Mouse (Mus musculus) intestine, embryonic 16.5 days (tissue): ENCODE data around the gene H2-DMa. TPM values are rescaled to one million over a fixed set of nuclear protein-coding genes. Genes with fewer than 3 reads are reported as not detected.
A peak's percentile ranks its signal among the peaks of the same experiment; 100 is the strongest.

Experiments used
- ATAC-seq: fragments of 200-750 bp; cut with Nextera tagmentation; 2 replicates; pipeline ENCODE4 v1.8.0; 2017; ENCODE audit warnings: moderate TSS enrichment, moderate library complexity
- H3K27ac ChIP-seq: fragments of 300-500 bp; sonication (generic); 2 replicates; pipeline ENCODE4 v1.5.1; 2014; ENCODE audit warnings: mild to moderate bottlenecking, low read length
- H3K27me3 ChIP-seq: fragments of 300-500 bp; sonication (generic); replicated peaks from 2 replicates; pipeline ENCODE4 v1.6.1; 2014; ENCODE audit warnings: low read length, control low read depth, mixed read lengths; ENCODE audit not compliant: control insufficient read depth, insufficient read depth
- H3K36me3 ChIP-seq: fragments of 300-500 bp; sonication (generic); 2 replicates; pipeline ENCODE4 v1.6.1; 2014; ENCODE audit warnings: low read length, control low read depth; ENCODE audit not compliant: control insufficient read depth, insufficient read depth
- H3K4me1 ChIP-seq: fragments of 300-500 bp; sonication (generic); 2 replicates; pipeline ENCODE4 v1.6.1; 2014; ENCODE audit warnings: low read length, control low read depth, mixed read lengths; ENCODE audit not compliant: control insufficient read depth, insufficient read depth
- H3K4me2 ChIP-seq: fragments of 300-500 bp; sonication (generic); 2 replicates; pipeline ENCODE4 v1.6.1; 2014; ENCODE audit warnings: low read depth, low read length, control low read depth
- H3K4me3 ChIP-seq: fragments of 300-500 bp; sonication (generic); 2 replicates; pipeline ENCODE4 v1.5.1; 2014; ENCODE audit warnings: mild to moderate bottlenecking, low read length
- H3K9ac ChIP-seq: fragments of 300-500 bp; sonication (generic); 2 replicates; pipeline ENCODE4 v1.6.1; 2014; ENCODE audit warnings: low read depth, low read length
- H3K9me3 ChIP-seq: fragments of 300-500 bp; sonication (generic); 2 replicates; pipeline ENCODE4 v1.6.1; 2016; ENCODE audit warnings: low read length, control low read depth; ENCODE audit not compliant: control insufficient read depth
- WGBS: fragments of 180-500 bp; shearing (Covaris S2); extraction: QIAGEN DNeasy Blood & Tissue Kit; methylation state at CpG from one replicate; pipeline ENCODE4 v1.1.7; 2014; 5-methylcytosine and 5-hydroxymethylcytosine counted together
- polyA plus RNA-seq: library from polyadenylated mRNA; unstranded; fragments of >200 nt; fragmentation: Nextera tagmentation; extraction: Ambion mirVana; gene quantifications from 2 replicates; pipeline ENCODE4 v1.2.1, GENCODE M21; 2015

H2-DMa gene
- polyA plus RNA-seq, 1 experiment from 2014 or later, result 13.4 TPM

DNA sequence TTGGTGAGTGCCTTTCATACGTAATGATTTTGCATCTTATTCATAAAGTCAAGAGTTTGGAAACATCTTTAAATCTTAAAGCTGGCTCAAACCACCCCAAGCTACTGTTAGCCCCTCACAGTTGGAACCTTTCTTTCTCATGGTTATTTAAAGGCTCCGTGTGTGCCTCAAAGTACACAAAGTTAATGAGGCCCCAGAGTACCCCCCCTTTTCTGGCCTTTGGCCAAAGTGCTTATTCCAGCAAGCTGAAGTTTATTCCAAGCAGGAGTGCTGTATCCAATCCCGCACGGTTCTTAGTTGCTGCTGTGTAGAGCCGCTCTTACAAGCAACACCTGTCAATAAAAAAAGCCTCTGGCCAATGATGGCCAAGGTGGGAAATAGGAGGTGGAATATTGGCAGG, 19.8 kb upstream of the H2-DMa start:
- Histone ChIP-seq H3K4me3 (no peak overlapping the region), H3K9me3 (no peaks in the 10 kb centered on the region), H3K27me3 (no peaks in the 10 kb centered on the region), H3K27ac (no peak overlapping the region), H3K36me3 (no peaks in the 10 kb centered on the region), H3K4me1 (peaks cover 4% of the 10 kb centered on the region; the same call in 1 of the 2 replicates), H3K4me2 (no peak overlapping the region), H3K9ac (no peak overlapping the region)
- 37% methylated on average over 5 of the region's 5 CpGs for WGBS
- no peak for ATAC-seq

DNA sequence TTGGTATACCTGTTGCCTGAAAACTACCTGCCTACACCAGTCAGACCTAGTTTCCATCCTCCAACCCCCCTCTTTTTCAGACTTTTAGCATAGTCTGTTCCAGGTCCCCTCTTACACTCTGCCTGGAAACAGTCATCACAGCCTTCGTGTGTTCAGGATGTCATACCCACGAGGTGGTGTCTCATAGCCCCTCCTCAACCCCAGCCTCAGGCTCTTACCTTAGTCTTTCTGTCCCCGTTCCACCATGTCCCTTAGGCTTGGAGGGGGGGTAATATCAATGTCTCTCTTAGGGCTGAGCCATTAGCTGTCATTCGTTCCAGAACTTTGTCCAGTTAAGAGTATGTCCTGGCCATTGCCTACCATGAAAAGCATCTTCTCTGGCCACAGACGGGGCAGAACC, 18.2 kb upstream of the H2-DMa start:
- no peak overlapping the region for H3K4me3 ChIP-seq
- no peaks in the 10 kb centered on the region for H3K36me3 ChIP-seq
- WGBS, result 26% methylated on average over 5 of the region's 5 CpGs
- H3K4me1 ChIP-seq, result peaks cover 4% of the 10 kb centered on the region; the same call in 1 of the 2 replicates
- ATAC-seq, result no peak
- H3K27ac ChIP-seq, result no peak overlapping the region
- H3K4me2 ChIP-seq, result no peak overlapping the region
- H3K27me3 ChIP-seq, result no peaks in the 10 kb centered on the region
- no peaks in the 10 kb centered on the region for H3K9me3 ChIP-seq
- H3K9ac ChIP-seq, result no peak overlapping the region

DNA sequence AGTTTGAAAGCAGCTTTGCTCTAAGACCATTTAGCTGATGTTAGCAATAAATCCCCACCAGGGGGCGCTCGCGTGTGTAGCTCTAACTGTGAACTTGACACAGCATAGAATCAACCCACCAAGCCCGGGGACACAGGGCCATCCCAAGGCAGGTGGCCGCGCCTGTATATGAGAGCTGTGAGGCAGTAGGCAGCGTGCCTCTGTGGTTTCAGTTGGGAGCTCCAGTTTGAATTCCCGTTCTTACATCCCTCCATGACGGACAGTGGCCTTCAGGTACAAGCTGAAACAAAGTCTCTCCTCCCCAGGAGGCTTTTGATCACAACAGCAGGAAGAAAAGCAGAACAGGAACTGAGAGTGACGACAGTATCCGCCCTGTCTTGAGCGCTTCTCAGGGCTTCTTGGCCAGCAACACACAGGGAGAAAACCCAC, 17.7 kb upstream of the H2-DMa start:
- peaks cover 4% of the 10 kb centered on the region; the same call in 1 of the 2 replicates for H3K4me1 ChIP-seq
- H3K27me3 ChIP-seq, result no peaks in the 10 kb centered on the region
- no peaks in the 10 kb centered on the region for H3K36me3 ChIP-seq
- no peak overlapping the region for H3K27ac ChIP-seq
- H3K4me2 ChIP-seq, result peak overlapping the region; percentile 43
- H3K9ac ChIP-seq, result peak overlapping the region; percentile 41; the same call in 1 of the 2 replicates
- ATAC-seq, result peak; percentile 81
- 9% methylated on average over 12 of the region's 12 CpGs for WGBS
- H3K9me3 ChIP-seq, result no peaks in the 10 kb centered on the region
- H3K4me3 ChIP-seq, result 0 out of 2 replicates have a peak overlapping the region, but pooled peaks have one; percentile 10

DNA sequence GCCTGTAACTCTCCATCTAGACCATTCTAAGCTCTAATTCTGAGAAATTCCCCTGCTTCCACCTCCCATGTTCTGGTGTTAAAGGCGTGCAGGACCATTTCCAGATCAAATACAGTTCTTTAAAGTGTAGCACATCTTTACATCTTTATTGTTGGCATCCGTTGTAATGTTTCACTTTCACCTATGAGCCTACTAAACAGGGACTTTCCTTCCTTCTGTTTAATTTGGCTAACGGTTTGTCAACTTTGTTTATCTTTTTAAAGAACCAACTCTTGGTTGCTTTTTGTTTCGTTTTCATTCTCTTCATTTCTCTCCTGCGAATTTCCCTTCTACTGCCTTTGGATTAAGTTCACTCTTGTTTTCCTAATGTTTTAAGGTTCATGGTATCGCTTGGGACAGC, 16.5 kb upstream of the H2-DMa start:
- no peaks in the 10 kb centered on the region for H3K9me3 ChIP-seq
- 65% methylated on average over 6 of the region's 6 CpGs for WGBS
- H3K4me3 ChIP-seq, result no peak overlapping the region
- no peaks in the 10 kb centered on the region for H3K27me3 ChIP-seq
- H3K36me3 ChIP-seq, result no peaks in the 10 kb centered on the region
- no peak overlapping the region for H3K9ac ChIP-seq
- no peak for ATAC-seq
- H3K27ac ChIP-seq, result no peak overlapping the region
- H3K4me2 ChIP-seq, result no peak overlapping the region
- H3K4me1 ChIP-seq, result peaks cover 4% of the 10 kb centered on the region; the same call in 1 of the 2 replicates

DNA sequence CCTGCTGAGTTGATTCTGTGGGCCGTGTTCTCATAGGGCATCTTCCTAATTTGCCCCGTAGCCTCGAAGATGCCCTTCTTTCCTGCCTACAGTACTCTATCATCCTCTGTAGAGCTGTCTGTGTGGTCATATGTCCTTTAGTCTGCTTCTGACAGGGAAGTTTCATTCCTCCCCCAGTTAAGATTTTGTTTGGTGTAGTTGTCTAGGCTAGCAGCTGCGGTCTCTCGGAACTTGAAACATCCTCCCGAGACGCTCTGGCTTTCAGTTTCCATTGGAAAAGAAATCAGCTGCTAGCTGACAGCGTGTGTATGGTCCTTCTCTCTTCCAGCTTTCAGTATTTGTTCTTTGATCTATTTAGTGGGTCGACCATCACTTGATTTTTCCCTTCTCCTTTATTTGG, 14.5 kb upstream of the H2-DMa start:
- ATAC-seq, result no peak

DNA sequence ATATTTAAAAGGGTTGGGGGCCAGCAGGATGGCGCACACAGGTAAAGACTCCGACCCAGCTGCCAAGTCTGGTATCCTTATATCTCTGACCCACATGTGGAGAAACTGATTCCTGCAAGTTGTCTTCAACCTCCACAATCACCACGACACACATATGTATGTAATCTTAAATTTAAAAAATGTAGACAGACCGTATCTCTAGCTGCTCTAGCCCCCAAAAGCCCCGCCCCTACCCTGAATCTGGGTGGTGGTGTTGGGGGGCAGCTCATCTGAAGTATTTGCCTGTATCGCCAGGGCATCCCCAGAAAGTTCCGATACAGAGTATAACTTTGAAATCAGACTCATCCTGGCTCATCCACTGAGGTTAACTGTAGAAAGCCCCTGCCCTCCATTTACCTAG, 12.8 kb upstream of the H2-DMa start:
- ATAC-seq, result no peak
- H3K27me3 ChIP-seq, result no peaks in the 10 kb centered on the region
- no peaks in the 10 kb centered on the region for H3K4me1 ChIP-seq
- H3K9me3 ChIP-seq, result no peaks in the 10 kb centered on the region
- H3K27ac ChIP-seq, result no peak overlapping the region
- no peak overlapping the region for H3K4me3 ChIP-seq
- WGBS, result 84% methylated on average over 7 of the region's 7 CpGs
- peaks cover 3% of the 10 kb centered on the region for H3K36me3 ChIP-seq
- H3K4me2 ChIP-seq, result no peak overlapping the region
- H3K9ac ChIP-seq, result no peak overlapping the region

More for the DNA sequence above, 14.5 kb upstream of the H2-DMa start:
- H3K27me3 ChIP-seq, result no peaks in the 10 kb centered on the region
- no peaks in the 10 kb centered on the region for H3K36me3 ChIP-seq
- no peak overlapping the region for H3K9ac ChIP-seq
- no peak overlapping the region for H3K4me3 ChIP-seq
- H3K4me1 ChIP-seq, result peaks cover 1% of the 10 kb centered on the region; the same call in 1 of the 2 replicates
- H3K9me3 ChIP-seq, result no peaks in the 10 kb centered on the region
- WGBS, result 80% methylated on average over 9 of the region's 9 CpGs
- H3K27ac ChIP-seq, result no peak overlapping the region
- no peak overlapping the region for H3K4me2 ChIP-seq

DNA sequence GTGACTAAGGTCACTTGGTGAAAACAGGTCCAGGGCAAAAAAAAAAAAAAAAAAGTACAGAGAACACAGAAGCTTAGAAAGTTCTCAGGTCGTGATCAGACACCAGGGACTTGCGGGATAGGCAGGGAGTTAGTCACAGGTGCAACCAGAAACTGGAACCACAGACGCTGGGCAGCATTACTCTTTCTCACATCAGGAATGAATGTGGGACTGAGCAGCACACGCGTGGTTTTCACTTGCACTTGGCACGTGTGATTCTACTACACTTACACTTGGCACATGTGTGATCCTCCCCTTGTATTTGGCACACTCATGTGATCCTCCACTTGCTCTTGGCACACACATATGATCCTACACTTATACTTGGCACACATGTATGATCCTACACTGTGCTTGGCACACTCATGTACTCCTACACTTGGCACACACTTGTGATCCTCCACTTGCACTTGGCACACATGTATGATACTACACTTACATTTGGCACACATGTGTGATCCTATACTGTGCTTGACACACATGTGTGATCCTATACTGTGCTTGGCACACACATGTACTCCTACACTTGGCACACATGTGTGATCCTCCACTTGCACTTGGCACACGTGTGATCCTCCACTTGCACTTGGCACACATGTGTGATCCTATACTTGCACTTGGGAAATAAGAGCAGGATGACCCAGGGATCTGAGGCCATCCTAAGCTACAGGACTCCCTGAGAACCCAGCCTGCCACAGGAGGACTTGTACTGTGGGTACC, 12.1 kb upstream of the H2-DMa start:
- no peak for ATAC-seq
- Histone ChIP-seq H3K27ac (no peak overlapping the region), H3K4me3 (no peak overlapping the region), H3K9ac (no peak overlapping the region), H3K4me1 (no peaks in the 10 kb centered on the region), H3K4me2 (no peak overlapping the region), H3K27me3 (no peaks in the 10 kb centered on the region), H3K9me3 (no peaks in the 10 kb centered on the region), H3K36me3 (peaks cover 8% of the 10 kb centered on the region)
- WGBS, result 83% methylated on average over 7 of the region's 7 CpGs

DNA sequence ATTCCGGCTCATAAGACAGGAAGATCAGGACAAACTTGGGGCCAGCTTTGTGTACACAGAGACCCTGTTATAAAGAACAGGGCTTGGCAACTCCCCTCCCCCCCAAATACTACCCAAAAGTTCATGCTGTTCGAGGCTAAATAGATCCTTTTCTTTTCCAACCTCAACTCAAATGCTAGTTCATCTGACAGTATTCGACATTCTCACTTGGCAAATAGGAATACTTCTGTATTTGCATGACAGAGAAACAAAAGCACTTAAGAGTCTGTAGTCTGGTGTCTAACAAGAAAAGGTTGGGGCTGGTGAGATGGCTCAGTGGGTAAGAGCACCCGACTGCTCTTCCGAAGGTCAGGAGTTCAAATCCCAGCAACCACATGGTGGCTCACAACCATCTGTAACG, 10.9 kb upstream of the H2-DMa start:
- no peak for ATAC-seq
- Histone ChIP-seq H3K4me3 (no peak overlapping the region), H3K27me3 (no peaks in the 10 kb centered on the region), H3K36me3 (peaks cover 20% of the 10 kb centered on the region), H3K9ac (no peak overlapping the region), H3K9me3 (no peaks in the 10 kb centered on the region), H3K4me1 (no peaks in the 10 kb centered on the region), H3K4me2 (no peak overlapping the region), H3K27ac (no peak overlapping the region)
- 72% methylated on average over 5 of the region's 6 CpGs for WGBS

DNA sequence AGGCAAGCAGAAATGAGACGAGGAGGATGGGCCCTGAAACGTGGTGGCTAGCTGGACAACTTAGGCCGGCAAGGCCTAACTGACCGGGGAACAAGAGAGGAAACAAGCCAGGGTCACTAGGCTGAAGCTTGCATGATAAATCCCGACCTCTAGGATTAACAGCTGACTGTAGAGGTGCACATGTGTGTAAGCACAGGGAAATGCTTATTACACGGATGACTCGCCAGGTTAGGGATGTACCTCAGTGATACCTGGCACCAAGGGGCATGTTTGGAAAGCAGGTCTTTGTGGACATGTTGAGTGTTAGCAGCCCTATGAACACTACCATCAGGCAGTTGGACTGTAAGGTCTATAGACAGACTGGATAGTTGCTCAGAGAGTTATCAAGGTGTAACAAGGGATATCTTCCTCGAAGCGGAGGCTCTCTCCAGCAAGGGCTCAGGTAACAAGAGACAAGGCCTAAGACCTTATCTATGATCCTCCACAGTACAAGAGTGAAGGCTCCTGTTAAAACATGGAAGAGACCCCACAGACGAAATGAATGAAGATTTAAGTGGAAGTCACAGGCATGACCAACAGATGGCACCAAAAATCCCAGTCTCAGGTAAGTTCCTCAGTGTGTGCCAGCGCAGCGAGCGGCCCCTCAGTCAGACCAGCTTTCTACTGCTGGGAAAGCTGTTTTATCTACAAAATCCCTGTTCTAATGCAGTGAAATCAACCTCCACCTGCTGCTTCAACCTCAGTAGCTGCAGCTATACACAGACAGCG, 10.1 kb upstream of the H2-DMa start:
- no peaks in the 10 kb centered on the region for H3K4me1 ChIP-seq
- no peak overlapping the region for H3K9ac ChIP-seq
- WGBS, result 77% methylated on average over 14 of the region's 14 CpGs
- H3K36me3 ChIP-seq, result peaks cover 27% of the 10 kb centered on the region
- H3K27ac ChIP-seq, result no peak overlapping the region
- H3K27me3 ChIP-seq, result no peaks in the 10 kb centered on the region
- peak; percentile 27; the same call in 1 of the 2 replicates for ATAC-seq
- no peak overlapping the region for H3K4me2 ChIP-seq
- H3K9me3 ChIP-seq, result no peaks in the 10 kb centered on the region
- no peak overlapping the region for H3K4me3 ChIP-seq
